Mouse (Mus musculus): ENCODE results near the gene Pde7b.

The Pde7b gene

DNA sequence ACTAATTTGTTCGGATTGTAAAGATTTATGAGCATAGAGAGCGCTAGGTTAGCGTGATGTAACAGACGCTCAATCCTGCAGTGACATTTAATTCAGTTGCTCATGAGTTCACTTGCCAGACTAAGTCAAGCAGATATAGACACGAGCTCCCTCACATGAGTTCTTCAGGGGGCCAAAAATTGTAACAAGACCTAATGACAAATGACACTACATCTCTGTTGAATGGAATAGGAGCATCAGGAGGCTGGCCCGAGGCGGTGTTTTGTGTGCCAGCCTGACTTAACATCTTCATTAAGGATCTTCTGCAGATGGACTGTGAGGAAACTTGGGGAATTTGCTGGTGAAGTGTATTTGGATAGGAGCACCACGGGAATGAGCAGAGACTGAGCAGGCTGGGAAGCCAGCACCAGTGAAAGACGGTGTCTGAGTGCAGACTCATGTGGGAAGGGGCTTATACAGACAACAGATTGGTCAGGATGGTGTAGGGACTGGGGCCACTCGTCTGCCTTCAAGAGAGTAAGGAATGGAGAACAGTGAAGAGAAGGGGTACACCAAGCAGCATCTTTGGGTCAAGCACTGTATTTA is 303.5 kb downstream of the Pde7b start:
- CTCF ChIA-PET, result no interaction called here

DNA sequence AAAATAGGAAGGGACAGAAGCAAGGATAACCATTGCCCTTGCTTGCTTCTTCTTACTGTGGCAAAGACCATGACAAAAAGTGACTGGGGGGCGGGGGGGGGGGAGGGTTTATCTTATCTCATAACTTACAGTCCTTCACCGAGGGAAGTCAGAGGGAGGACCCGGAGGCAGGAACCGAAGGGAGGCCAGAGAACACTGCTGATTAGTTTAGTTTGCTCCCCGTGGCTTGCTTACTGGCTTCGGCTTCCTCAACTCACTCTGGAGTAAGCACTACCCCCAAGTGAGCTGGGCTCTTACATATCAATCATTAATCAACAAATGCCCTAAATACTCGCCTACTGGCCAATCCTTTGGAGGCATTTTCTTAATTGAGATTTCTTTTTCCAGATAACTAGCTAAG is 304.6 kb downstream of the Pde7b start:
- CTCF ChIA-PET, result no interaction called here

DNA sequence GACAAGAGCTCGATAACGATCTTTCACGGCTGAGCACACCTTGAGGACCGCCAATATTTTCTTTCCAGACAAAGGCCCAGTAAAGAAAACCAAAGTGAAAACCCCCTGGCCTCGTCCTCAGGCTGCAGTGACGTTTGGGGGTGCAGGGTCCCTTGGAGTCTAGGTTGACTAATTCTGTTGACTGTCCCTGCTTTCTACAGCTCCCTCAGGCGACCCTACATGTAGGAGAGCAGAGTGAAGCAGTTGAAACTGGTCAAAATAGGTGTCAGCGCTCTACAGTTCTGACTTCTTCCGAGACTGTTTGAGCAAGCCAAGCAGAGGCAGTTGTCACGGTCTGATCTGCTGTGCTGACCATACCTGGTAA is 306.0 kb downstream of the Pde7b start:
- CTCF ChIA-PET, result no interaction called here

DNA sequence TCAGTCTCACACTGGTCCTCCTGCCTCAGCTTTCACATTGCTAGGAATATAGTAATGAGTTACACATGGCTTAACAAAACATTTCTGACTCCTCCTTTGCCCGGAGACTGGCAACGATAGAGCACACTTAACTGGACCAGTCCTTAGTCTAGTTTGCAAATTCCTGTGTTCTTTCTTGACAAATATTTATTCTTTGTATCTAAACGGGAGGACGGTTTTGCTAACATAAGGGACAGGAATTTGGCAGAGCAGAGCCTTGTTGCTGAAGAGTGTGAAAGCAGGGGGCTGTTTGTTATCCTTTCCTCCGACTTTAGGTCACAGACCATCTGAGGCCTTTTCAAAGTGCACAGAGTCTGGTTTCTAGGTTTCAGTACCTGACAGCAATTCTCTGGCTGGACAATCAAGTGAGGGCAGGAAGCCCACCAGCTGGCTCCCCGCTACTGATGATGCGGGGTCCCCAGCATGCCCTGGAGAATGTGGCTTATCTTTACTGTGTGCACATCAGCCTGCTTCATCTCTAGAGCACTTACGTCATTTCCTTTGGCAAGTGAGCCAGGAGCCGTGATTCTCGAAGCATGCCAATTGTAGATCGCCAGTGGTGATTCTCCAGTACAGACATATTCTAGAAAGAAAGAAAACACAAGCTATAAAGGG is 306.5 kb downstream of the Pde7b start:
- CTCF ChIA-PET, result no interaction called here

DNA sequence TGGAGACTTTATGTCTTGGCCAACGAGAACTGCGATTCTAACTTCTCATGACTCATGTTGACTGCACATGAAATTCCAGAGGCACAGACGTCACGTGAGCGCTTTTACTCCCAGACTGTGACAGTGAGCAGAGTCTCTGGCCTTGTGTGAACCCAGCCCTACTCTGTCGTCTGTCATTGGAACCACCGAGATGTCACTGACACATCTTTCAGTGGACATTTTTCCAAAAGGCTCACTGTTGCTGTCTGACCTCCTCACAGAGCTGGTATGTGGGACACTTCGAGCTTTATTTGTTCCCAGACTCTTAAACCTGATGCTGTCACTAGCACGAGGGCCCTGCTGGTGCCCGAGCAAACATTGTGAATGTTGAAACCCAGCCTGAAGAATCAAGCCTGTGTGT is 315.7 kb downstream of the Pde7b start:
- CTCF ChIA-PET, result no interaction called here

DNA sequence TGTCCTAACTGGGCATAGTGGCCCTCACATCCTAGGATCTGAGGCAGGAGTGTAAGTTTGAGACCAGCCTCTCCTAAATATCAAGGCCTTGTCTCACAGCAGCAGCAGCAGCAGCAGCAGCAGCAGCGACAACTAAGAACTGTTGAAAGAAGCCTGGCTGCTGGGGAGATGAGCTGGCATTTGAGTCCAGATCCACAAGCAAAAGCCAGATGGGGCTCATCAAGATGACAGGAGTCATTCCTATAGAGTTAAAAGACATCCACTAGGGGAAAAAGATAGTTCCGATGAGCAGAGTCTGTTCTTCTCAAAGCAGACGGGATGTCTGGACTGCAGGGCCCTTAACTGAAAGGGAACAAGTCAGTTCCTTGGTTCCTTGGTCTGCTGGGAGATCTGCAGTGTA is 316.5 kb downstream of the Pde7b start:
- CTCF ChIA-PET, result no interaction called here

DNA sequence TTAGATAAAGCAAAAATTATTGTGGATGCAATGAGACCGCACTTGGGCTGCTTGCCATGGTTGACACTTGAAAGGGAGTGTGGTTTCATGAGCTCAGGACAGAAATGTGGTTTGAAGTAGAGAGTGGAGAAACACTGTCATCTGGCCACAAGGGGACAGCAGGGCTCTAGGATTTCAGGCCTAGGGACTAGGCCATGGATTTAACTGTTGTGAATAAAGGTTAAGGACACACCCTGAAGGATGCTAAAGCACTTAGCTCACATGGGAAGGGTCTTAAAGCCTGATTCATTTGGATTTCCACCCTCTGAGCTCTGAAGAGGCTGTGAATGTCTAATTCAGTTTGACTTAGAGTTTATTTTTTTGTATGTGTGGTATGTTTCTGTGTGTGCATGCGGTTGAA is 319.4 kb downstream of the Pde7b start:
- CTCF ChIA-PET, result interaction anchor here (0.6 kb wide), 1 partner anchor 104 kb away, joined by 4 read pairs; no protein-coding TSS in a partner anchor

DNA sequence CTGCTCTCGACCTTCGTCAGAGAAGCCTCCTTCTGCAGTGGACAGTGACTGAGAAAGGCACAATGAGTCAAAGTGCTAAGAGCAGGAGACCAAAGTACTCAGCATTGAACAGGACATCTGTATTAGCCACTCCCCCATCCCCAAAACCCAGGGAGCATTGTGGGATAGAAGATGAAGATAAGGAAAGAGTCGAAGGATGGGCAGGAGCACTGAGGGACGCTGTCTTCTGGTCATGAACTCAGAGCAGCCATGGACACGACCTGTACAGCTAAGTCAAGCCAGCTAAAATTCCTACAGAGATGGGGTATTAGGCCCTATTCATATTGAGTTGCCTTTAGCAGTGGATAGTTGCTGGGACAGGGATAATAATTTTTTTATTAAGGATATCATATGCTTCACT is 321.9 kb downstream of the Pde7b start:
- CTCF ChIA-PET, result no interaction called here

DNA sequence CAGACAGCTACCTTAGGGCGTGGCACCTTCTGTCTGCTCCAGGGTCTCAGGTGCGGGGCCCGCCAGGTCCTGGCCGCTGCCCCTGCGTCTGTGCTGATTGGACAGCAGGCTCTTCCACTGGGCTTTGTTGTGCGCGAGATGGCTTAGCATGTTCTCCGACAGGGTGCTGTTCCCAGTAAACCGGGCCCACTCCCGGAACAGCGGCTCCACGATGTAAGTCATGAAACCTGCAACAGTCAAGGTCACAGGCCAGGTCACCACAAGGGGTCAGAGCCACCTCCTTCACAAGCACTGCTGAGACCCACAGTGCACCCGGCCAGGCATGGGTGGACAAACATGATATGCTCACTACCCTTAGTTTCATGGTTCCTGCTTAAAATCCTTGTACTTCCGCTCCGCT is 324.5 kb downstream of the Pde7b start:
- CTCF ChIA-PET, result no interaction called here

DNA sequence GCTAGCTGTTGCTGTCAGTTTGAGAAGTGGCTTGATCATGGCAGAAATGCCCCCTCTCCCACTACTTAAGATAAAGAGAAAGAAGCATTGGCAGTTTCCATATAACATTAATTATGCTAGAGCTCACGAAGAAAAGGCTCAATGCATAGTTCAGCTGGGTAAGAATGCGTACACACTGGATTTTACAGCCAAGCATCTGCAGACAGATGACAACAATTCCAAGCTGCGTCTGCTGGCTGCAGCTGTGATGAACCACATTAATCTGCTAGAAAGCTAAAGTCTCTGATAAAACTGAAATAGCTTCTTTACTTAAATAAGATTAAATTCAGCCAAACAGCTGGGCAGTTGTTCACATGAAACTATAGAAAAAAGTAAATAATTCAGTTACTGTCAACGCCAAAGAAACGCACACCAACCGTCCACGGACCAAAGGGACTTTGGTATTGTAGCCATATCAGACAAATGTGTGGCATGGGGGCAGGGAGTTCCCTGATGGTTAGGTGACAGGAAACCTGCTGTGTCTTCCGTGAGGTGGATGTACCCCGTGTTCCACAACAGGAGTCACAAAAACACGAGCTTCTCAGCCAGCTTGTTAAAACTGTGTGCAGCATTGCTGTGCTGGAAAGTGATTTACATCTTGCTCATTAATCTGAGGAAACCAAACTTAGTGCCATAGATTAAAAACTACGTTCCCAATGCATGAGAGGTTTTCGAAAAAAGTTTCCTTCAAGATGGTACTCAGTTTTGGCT is 326.1 kb downstream of the Pde7b start:
- CTCF ChIA-PET, result no interaction called here

DNA sequence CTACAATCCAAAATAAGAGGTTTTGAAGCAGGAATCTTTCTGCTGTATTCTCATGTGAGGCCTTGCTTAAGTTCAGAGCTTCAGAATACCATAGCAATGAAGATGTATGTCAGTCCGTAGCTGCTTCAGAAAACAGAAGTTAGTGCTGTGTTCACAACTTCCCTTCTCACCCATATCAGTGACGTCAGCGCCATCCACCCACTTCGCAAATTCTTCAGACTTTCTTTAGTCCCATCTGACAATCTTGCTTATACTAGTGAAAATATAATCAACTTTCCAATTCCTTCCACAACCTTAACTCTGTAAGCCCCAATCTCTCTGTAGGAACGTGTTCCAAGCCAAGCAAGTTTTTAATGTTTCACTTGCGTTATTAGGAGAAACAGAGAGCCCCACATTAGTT is 326.7 kb downstream of the Pde7b start:
- CTCF ChIA-PET, result no interaction called here

DNA sequence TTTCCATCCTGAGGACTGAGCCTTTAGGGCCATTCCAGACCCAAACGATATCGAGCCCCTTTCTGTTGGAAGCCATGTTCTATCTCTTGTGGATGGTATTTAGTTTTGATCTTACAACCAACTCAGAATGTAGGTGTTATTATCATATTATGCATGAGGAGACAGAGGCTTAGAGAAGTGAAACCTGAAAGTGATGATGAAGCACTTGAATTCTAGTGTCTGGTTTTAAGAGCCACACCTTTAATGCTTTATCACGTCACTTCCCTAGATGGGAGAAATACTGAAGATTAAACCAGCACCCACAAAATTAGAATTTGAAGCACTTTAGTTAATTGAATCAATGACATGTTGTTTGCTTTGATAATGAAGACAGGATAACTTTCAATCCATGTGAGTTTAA is 329.1 kb downstream of the Pde7b start:
- CTCF ChIA-PET, result interaction anchor here (1.0 kb wide), 1 partner anchor 77 kb away, joined by 3 read pairs; no protein-coding TSS in a partner anchor

DNA sequence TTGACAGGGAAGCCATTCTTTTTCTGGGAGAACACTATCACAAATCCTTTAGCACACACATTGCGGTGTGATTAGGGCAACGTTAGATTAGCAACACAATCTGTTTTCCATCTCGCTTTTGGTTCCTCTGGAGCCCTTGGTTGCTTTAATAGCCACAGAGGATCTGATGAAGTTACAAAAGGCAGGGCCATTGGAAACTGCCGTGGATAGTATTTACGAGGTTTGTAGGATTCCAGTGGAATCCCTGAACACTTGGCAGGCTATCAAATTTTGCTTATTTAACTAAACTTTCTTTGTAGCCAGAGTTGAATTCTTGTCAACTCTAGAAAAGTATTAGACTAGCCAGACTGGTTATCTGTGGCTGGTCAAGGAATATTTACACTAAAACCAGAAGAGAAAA is 330.1 kb downstream of the Pde7b start:
- CTCF ChIA-PET, result no interaction called here

DNA sequence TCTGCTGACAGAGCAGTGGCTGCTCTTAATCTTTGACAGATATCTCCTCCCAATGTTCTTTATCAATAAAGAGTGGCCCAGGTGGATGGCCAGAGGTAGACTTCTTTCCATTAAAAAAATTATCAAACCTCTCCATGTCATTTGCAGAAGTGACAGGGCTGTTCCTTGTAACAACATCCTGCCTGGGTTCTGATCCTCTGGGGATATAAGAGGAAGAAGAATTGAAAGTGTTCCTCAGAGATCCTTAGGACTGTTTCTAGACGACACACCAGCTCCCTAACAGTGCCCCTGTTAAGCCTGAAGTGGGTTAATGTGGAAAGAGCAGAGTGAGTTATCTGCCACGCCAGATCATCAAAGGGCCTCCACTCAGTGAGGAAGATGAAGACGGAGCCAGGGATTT is 334.3 kb downstream of the Pde7b start:
- CTCF ChIA-PET, result no interaction called here

DNA sequence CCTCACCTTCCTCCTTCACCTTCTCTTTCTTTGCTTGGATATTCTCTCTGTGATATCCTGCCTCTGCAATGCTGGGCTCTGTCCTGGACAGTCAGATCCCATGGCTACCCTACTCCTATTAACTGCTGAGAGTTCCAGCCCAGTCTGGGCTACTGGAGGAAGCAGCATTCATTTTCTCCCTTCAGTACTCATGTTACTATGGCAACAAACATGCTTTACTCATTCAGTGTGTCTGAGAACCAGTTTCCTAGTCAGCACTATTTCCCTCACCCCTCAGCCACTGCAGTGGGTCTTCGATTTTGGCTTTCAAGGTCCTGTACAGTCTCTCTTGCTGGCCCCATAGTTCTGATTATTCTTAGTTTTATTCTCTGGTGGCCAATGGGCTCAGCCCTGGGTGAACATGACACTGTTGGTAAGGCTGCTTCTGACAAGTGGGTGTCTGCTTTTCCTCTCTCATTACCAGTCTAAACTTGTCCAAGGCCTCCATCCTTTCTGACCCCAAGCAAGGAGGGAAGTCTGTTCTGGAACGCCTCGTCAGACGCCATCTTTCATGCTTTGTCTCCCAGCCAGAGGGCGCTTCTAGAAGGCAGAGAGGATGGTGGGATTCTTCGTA is 342.0 kb downstream of the Pde7b start:
- CTCF ChIA-PET, result no interaction called here

DNA sequence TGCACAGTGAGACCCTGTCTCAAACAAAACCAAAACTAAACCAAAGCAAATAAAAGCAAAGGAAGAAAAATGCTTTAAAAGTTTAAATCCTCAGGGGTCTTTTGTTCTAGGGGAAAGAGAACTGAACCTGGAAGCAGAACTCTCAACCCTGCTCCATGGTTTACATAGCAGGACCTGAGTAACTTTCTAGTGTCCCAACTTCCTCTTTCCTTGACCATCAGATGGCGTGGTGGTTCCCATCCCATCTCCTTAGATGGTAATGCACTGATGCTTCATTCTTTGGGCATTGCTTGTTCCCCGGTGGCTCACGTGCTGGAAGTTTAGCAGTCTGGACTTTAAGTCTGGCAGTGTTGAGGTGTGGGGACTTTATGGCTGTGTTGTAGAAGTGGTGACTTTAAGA is 343.5 kb downstream of the Pde7b start:
- CTCF ChIA-PET, result no interaction called here

DNA sequence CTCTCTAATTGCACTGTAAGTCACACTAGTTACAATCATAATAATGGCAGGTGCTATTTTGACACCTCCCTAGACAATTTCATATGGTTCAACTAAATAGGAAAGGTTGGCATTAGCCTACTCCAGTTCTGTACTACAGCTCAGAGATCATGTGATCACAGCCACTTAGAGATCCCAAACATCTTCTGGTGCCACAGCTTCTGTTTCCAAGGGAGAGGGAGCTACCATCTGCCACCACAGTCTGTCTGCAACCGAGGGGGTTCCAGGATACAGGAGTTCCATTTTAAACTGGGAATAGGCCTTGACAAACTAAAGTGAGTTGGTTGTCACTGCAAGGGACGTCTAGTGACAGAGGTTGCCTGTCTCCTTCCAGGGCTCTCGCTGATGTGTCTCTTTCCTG is 344.1 kb downstream of the Pde7b start:
- CTCF ChIA-PET, result no interaction called here

DNA sequence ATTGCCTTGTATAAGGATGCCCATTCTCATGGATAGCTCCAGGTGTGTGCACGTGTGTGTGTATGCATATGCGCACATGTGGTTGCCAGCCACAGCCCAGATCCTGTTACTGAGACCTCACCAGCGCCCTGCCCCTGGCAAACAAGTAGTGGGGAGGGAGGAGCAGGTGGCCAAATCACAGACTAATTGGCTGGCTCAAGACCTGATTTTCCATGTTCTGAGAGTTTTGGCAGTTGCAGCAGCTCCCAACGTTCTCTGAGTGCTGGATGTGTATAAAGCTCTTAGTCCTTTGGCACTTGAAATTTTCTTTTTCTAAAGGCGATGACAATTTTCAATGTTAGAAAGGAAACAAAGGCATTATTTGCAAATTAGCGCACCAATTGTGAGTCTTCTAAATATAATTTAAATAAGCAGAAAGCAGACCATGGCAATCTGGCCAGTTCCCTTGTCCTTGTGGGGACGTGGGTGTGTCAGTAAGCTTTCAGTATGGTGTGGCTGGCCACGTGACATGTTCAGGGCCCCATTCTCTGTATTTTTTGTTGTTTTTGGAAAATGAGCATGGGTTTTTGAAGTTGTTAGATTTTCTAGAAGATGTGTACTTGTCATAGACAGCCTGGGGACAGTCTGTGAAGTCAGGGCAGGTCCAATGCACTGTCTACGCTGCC is 345.7 kb downstream of the Pde7b start:
- CTCF ChIA-PET, result no interaction called here

DNA sequence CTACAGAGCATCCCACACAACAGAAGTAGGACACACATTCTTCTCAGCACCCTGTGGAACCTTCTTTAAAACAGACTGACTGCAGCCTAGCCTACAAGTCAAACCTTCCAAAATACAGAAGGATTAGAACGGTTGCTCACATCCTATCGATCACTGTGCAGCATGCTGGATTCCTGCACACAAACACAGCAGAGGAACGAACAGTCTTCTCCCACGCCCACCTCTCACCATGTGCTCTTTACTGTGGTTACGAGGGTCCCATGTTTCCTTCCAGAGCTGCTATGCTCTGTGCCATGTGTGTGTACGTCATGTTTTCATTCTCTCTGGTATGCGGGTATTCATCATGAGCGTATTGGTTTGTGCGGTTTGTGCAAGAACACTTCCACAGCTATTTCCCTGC is 347.3 kb downstream of the Pde7b start:
- CTCF ChIA-PET, result no interaction called here

DNA sequence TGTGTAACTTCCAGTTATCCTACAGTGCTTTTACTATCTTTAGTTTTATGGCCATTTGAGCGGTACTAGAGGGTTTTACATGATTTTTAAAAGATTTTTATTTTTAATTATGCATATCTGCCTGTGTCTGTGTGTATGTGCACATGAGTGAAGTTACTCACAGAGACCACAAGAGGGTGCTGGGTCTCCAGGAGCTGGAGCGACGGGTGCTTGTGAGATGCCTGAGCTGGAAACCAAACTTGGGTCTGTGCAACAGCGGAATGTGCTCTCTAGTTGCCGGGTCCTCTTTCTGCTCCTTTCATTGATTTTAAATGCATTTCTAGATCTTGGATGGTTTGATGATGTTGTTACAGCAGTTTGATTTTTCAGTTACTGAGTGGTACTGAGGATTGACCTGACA is 352.8 kb downstream of the Pde7b start:
- CTCF ChIA-PET, result no interaction called here

DNA sequence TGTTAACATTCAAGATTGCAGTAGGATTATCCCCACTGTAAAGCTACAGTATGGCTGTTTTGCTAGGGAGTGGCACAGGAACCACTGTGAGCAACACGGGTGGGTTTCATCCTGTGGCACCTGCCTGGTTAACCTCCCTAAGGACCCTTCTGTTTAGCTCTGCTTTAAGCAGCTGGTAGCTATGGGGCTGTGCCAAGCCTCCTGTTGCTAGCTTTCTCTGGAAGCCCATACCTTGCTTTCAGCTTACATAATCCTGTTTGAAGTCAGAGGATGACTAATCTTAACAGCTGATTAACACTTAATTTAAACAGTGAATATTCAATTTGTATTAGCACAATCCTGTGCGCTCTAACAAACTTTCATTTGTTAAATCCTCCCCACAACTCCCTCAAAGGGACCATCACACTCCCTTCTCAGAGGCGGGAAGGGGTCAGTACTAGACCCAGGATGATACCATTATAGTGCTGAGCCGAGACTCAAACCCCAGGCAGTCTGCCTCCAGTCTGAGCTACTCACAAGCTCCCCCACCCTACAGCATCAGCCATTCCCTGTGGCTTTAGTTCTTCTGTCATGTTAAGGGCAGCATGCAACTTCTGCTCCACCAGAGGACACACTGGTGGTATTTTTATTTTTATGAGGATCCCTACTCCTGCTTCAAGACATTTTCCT is 362.3 kb downstream of the Pde7b start:
- CTCF ChIA-PET, result no interaction called here

All from spleen, embryonic (tissue).